9 mouse cellular contexts compared by ENCODE assay signal in the genomic region with DNA sequence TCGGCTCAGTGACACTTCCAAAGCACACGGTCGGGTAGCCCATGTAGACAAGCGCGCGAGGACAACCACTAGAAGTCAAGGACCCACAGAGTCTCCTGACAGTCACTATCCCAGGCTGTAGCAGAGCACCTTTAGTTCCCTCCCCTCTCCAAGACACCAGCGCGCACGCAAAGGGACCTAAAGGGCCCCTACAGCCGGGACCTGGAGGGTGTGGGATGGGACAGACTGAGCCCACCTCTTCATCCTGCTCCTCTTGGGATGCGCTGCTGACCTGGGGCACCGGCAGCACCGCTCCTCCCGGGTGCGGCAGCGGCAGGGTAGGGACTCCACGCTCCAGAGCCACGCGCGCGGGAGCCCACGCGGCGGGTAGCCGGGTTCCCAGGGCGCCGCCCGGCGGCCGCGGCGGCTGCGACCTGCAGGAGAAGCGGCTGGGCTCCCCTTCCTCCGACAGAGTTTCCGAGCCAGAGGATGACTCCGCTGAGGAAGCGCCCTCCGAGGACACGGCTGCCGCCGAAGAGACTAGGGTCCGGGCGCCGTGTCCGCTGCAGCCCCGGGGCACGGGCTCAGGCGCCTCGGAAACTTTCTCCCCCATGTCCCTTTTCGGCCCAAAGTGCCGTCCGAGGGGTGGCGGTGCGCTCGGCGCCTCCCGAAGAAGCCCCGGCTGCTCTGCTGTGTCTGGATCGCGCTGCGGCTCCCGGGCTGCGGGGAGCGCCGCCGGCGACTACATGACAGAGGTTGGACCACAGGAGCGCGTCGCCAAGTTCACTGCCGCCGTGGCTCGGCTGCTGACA. TPM values are rescaled to one million over a fixed set of nuclear protein-coding genes. Genes with fewer than 3 reads are reported as not detected.
DNase-seq lines count a peak whose midpoint lies in the region; ATAC-seq and TF ChIP-seq lines count a peak whose summit lies in the region.
"Had no signal": no experiment of that assay in that cellular context is flagged by ENCODE, and none has a peak within 500 bp of the region (broad histone marks: within the 10 kb centered on the region; RNA-seq: fewer than 3 reads in every experiment).

No protein-coding gene starts in this region.

- no peaks in the 10 kb centered on the region for H3K9me3 ChIP-seq in forebrain, embryonic 13.5 days (replicated peaks)
- no peaks in the 10 kb centered on the region for H3K9me3 ChIP-seq in midbrain, embryonic 11.5 days (ENCODE audit: control insufficient read depth, low read length)

- no peak overlapping the region for H3K27ac ChIP-seq in forebrain, embryonic 13.5 days
- no peak overlapping the region for H3K27ac ChIP-seq in midbrain, embryonic 11.5 days (ENCODE audit: low read depth, low read length)
- no peak overlapping the region for H3K27ac ChIP-seq in small intestine, adult 2 months (ENCODE audit: insufficient read depth, low read depth, low read length)
- H3K27ac ChIP-seq: macrophage had no signal

- no peak for TF ChIP-seq POLR2A in small intestine, adult 2 months (IDR thresholded peaks at IDR 0.05; ENCODE audit: low read depth, low read length)

- peak overlapping the region; percentile 95 for H3ac ChIP-seq in C2C12 (ENCODE audit: control insufficient read depth, insufficient read length, low read depth)

- peak; percentile 85 for TF ChIP-seq CTCF in C2C12 (IDR thresholded peaks at IDR 0.05; ENCODE audit: control insufficient read depth, insufficient read depth, insufficient read length)
- TF ChIP-seq CTCF in small intestine, adult 2 months (IDR thresholded peaks at IDR 0.05; ENCODE audit: extremely low read depth, insufficient read length, insufficient replicate concordance, low read depth, low read length) = no peak

- intact Hi-C loops in heart, postnatal 10 days (cut with DNase I) = loop anchor here (5.0 kb wide), 3 partner anchors 121 to 309 kb away; no protein-coding TSS in a partner anchor

- peak overlapping the region; percentile 89 for H3K4me2 ChIP-seq in forebrain, embryonic 13.5 days
- H3K4me2 ChIP-seq in midbrain, embryonic 11.5 days = peak overlapping the region; percentile 58

- no peaks in the 10 kb centered on the region for H3K27me3 ChIP-seq in C2C12 (ENCODE audit: control insufficient read depth, insufficient read depth, insufficient read length)
- H3K27me3 ChIP-seq in forebrain, embryonic 13.5 days = peaks cover 46% of the 10 kb centered on the region
- peaks cover 26% of the 10 kb centered on the region for H3K27me3 ChIP-seq in midbrain, embryonic 11.5 days (ENCODE audit: control insufficient read depth, insufficient read depth, low read length)
- H3K27me3 ChIP-seq in small intestine, adult 2 months (ENCODE audit: control insufficient read depth, insufficient read depth, low read length) = peaks cover 19% of the 10 kb centered on the region

- H3K79me2 ChIP-seq in C2C12 (ENCODE audit: control insufficient read depth, insufficient read depth) = peaks cover 33% of the 10 kb centered on the region

- peaks cover 5% of the 10 kb centered on the region for H3K79me3 ChIP-seq in C2C12 (ENCODE audit: low read depth)

- DNase-seq in adrenal gland, adult (ENCODE audit: inconsistent age in 2 of 2, low spot score in 1 of 2) = peak; percentile 73 to 91
- peak; percentile 68 for DNase-seq in heart, postnatal 10 days
- DNase-seq in layer of hippocampus, postnatal 36 days = peak; percentile 28 to 36
- DNase-seq in midbrain, embryonic 11.5 days (ENCODE audit: low spot score, missing footprints) = peak; percentile 97
- DNase-seq in c-Kit-positive CD71-positive TER-119-positive erythroid progenitor cells, embryonic 14.5 days (ENCODE audit: low spot score) = no peak

- under 1% methylated on average over 66 of the region's 74 CpGs for WGBS in forebrain, embryonic 13.5 days
- WGBS in midbrain, embryonic 11.5 days = under 1% methylated on average over 65 of the region's 74 CpGs
- WGBS in small intestine, adult 2 months = 1% methylated on average over 73 of the region's 74 CpGs

- peak; percentile 60 for ATAC-seq in forebrain, embryonic 13.5 days
- peak; percentile 56 for ATAC-seq in midbrain, embryonic 11.5 days (ENCODE audit: low FRiP score)

- peaks cover 18% of the 10 kb centered on the region for H3K4me1 ChIP-seq in forebrain, embryonic 13.5 days
- H3K4me1 ChIP-seq in midbrain, embryonic 11.5 days (ENCODE audit: control insufficient read depth, insufficient read depth, low read length) = peaks cover 19% of the 10 kb centered on the region
- H3K4me1 ChIP-seq in small intestine, adult 2 months (ENCODE audit: control insufficient read depth, insufficient read depth, insufficient read length, low read length) = peaks cover 10% of the 10 kb centered on the region; the same call in 1 of the 2 replicates

- no peaks in the 10 kb centered on the region for H3K36me3 ChIP-seq in C2C12 (ENCODE audit: control insufficient read depth, insufficient read depth)
- no peaks in the 10 kb centered on the region for H3K36me3 ChIP-seq in forebrain, embryonic 13.5 days (ENCODE audit: poor library complexity, severe bottlenecking)
- H3K36me3 ChIP-seq in midbrain, embryonic 11.5 days (ENCODE audit: control insufficient read depth, insufficient read depth, low read length) = no peaks in the 10 kb centered on the region
- H3K36me3 ChIP-seq in small intestine, adult 2 months (ENCODE audit: control insufficient read depth, insufficient read depth, low read length) = no peaks in the 10 kb centered on the region

- peak overlapping the region; percentile 68 for H3K9ac ChIP-seq in forebrain, embryonic 13.5 days
- peak overlapping the region; percentile 51 for H3K9ac ChIP-seq in midbrain, embryonic 11.5 days (ENCODE audit: low read length)

- peak overlapping the region; percentile 56 for H3K4me3 ChIP-seq in C2C12 (ENCODE audit: insufficient read depth, poor library complexity, severe bottlenecking)
- peak overlapping the region; percentile 61 for H3K4me3 ChIP-seq in forebrain, embryonic 13.5 days
- H3K4me3 ChIP-seq in midbrain, embryonic 11.5 days (ENCODE audit: low read depth, low read length) = peak overlapping the region; percentile 70
- peak overlapping the region; percentile 83 for H3K4me3 ChIP-seq in small intestine, adult 2 months (ENCODE audit: low read depth, low read length)

TF ChIP-seq in C2C12, 6 proteins besides CTCF, POLR2A, EP300 and RAD21:
- TF ChIP-seq FOSL1 (IDR thresholded peaks at IDR 0.05; ENCODE audit: insufficient read depth, low read length, poor library complexity, severe bottlenecking) (no peak), CEBPB (IDR thresholded peaks at IDR 0.05; ENCODE audit: low read depth) (no peak)

RNA-seq across cellular contexts. Expression of a gene that starts 0.5 kb away (rescaled TPM):
- 10.8 TPM for polyA plus RNA-seq in C2C12 (2012; fragmentation: generic; extraction: Trizol)
- polyA plus RNA-seq in forebrain, embryonic 13.5 days (2015; fragmentation: Nextera tagmentation; extraction: Ambion mirVana) = 15.2 and 15.5 TPM in 2 replicates
- 10 to 100 TPM; 62.8 to 65.1 TPM for total RNA-seq in heart, postnatal 10 days (2021)
- 10 to 100 TPM; 53.3 to 74.6 TPM for total RNA-seq in layer of hippocampus, postnatal 36 days (2021)
- 18.8 and 20.4 TPM in 2 replicates for polyA plus RNA-seq in midbrain, embryonic 11.5 days (2014; fragmentation: Nextera tagmentation; extraction: Ambion mirVana)
- 2.3 and 5.3 TPM in 2 replicates for polyA plus RNA-seq in small intestine, adult 2 months (2012; rRNA removed)
